Mouse (Mus musculus) erythroblast, embryonic 14.5 days (primary cell): Measurements from ENCODE around the gene Wnt4.

ENCODE experiments used
- GATA1 ChIP-seq: IDR thresholded peaks from 2 replicates; pipeline ENCODE4 v1.6.1; 2012; ENCODE audit warnings: low read length, inconsistent platforms, mixed read lengths
- TAL1 ChIP-seq: IDR thresholded peaks from 3 replicates; pipeline ENCODE4 v1.6.1; 2012; ENCODE audit warnings: low read length, inconsistent platforms, mixed read lengths

GRCm38 (mm10) chr4:137277166-137277513 lies at the start of gene Wnt4:
- TF ChIP-seq TAL1, result no peak
- no peak for TF ChIP-seq GATA1
